Mouse (Mus musculus): ENCODE measurements around the gene Mindy2.

DNA sequence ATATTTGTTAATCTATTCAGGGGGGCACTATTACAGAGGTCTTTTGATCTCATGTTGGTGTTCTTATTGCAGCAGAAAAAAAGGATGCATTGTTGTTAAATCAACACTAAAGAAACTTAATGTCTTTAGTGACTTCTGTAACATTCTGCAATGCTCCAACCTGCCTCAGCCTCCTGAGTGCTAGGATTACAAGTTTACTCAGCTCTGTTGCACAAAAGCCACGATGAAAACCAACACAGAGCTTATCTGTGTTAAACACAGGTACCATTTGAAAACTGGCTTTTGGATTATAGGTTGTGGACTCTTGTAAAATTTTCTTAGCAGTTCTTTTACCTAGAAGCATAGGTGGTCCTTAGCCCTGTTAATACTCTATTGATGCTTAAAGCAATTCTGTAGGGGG is 41.1 kb upstream of the Mindy2 start:
- TF ChIP-seq CTCF (IDR thresholded peaks at IDR 0.05; ENCODE audit: low read depth, low read length) (no peak), EP300 (IDR thresholded peaks at IDR 0.05; ENCODE audit: insufficient read depth, low read depth, low read length) (no peak)
